Mouse (Mus musculus) stomach, embryonic 14.5 days (tissue): ENCODE results near the gene 9530077C05Rik. TPM values are rescaled to one million over a fixed set of nuclear protein-coding genes. Genes with fewer than 3 reads are reported as not detected.

ENCODE experiments used
- ATAC-seq: fragments of 200-750 bp; cut with Nextera tagmentation; 2 replicates; pipeline ENCODE4 v1.8.0; 2017; ENCODE audit warnings: low read depth, moderate TSS enrichment; ENCODE audit not compliant: insufficient number of reproducible peaks, insufficient read depth, low FRiP score
- H3K27ac ChIP-seq: fragments of 300-500 bp; sonication (generic); 2 replicates; pipeline ENCODE4 v1.5.1; 2014; ENCODE audit warnings: mild to moderate bottlenecking, low read length, moderate library complexity, mixed read lengths
- H3K27me3 ChIP-seq: fragments of 300-500 bp; sonication (generic); 2 replicates; pipeline ENCODE4 v1.6.1; 2014; ENCODE audit warnings: low read length, control low read depth, mixed read lengths; ENCODE audit not compliant: control insufficient read depth, insufficient read depth
- H3K36me3 ChIP-seq: fragments of 300-500 bp; sonication (generic); 2 replicates; pipeline ENCODE4 v1.6.1; 2014; ENCODE audit warnings: mild to moderate bottlenecking, control low read depth, low read length, moderate library complexity, mixed read lengths; ENCODE audit not compliant: control insufficient read depth, insufficient read depth
- H3K4me1 ChIP-seq: fragments of 300-500 bp; sonication (generic); 2 replicates; pipeline ENCODE4 v1.6.1; 2014; ENCODE audit warnings: low read length, control low read depth, mixed read lengths; ENCODE audit not compliant: control insufficient read depth, insufficient read depth
- H3K4me2 ChIP-seq: fragments of 300-500 bp; sonication (generic); replicated peaks from 2 replicates; pipeline ENCODE4 v1.6.1; 2014; ENCODE audit warnings: low read depth, low read length, control low read depth
- H3K4me3 ChIP-seq: fragments of 300-500 bp; sonication (generic); 2 replicates; pipeline ENCODE4 v1.5.1; 2014; ENCODE audit warnings: low read depth, low read length, control low read depth
- H3K9ac ChIP-seq: fragments of 300-500 bp; sonication (generic); replicated peaks from 2 replicates; pipeline ENCODE4 v1.6.1; 2014; ENCODE audit warnings: low read depth, mild to moderate bottlenecking, control low read depth, low read length, moderate library complexity, mixed read lengths
- H3K9me3 ChIP-seq: fragments of 300-500 bp; sonication (generic); 2 replicates; pipeline ENCODE4 v1.6.1; 2016; ENCODE audit warnings: low read depth, low read length, control low read depth; ENCODE audit not compliant: control insufficient read depth
- WGBS: fragments of 180-500 bp; shearing (Covaris S2); extraction: QIAGEN DNeasy Blood & Tissue Kit; methylation state at CpG from one replicate; pipeline ENCODE4 v1.1.7; 2014; 5-methylcytosine and 5-hydroxymethylcytosine counted together
- polyA plus RNA-seq: library from polyadenylated mRNA; unstranded; fragments of >200 nt; fragmentation: Nextera tagmentation; extraction: Ambion mirVana; gene quantifications from 2 replicates; pipeline ENCODE4 v1.2.1, GENCODE M21; 2014

The 9530077C05Rik gene
- polyA plus RNA-seq, 1 experiment from 2014 or later: 6.2 TPM

GRCm38 (mm10) chr9:22433221-22433620 lies 21.9 kb downstream of the 9530077C05Rik start:
- H3K27me3 ChIP-seq: no peaks in the 10 kb centered on the region
- H3K27ac ChIP-seq: no peak overlapping the region
- WGBS: 70% methylated on average over 2 of the region's 2 CpGs
- no peak overlapping the region for H3K9ac ChIP-seq
- H3K4me1 ChIP-seq: no peaks in the 10 kb centered on the region
- H3K36me3 ChIP-seq: no peaks in the 10 kb centered on the region
- H3K9me3 ChIP-seq: no peaks in the 10 kb centered on the region
- ATAC-seq: no peak
- no peak overlapping the region for H3K4me3 ChIP-seq
- H3K4me2 ChIP-seq: no peak overlapping the region

- no peak overlapping the region for H3K27ac ChIP-seq
- 92% methylated on average over 2 of the region's 2 CpGs for WGBS
These were observed 22.8 kb downstream of the 9530077C05Rik start for GRCm38 (mm10) chr9:22434101-22434500.

GRCm38 (mm10) chr9:22438826-22439225 lies 27.5 kb downstream of the 9530077C05Rik start:
- no peak overlapping the region for H3K9ac ChIP-seq
- WGBS: 64% methylated on average over 1 of the region's 1 CpGs
- no peaks in the 10 kb centered on the region for H3K27me3 ChIP-seq
- ATAC-seq: no peak
- H3K9me3 ChIP-seq: no peaks in the 10 kb centered on the region
- H3K27ac ChIP-seq: no peak overlapping the region
- H3K36me3 ChIP-seq: no peaks in the 10 kb centered on the region
- H3K4me3 ChIP-seq: no peak overlapping the region
- H3K4me1 ChIP-seq: no peaks in the 10 kb centered on the region
- H3K4me2 ChIP-seq: no peak overlapping the region

More at GRCm38 (mm10) chr9:22434101-22434500, 22.8 kb downstream of the 9530077C05Rik start:
- Histone ChIP-seq H3K4me1 (no peaks in the 10 kb centered on the region), H3K9me3 (no peaks in the 10 kb centered on the region), H3K36me3 (no peaks in the 10 kb centered on the region), H3K4me2 (no peak overlapping the region), H3K27me3 (no peaks in the 10 kb centered on the region), H3K9ac (no peak overlapping the region), H3K4me3 (no peak overlapping the region)
- ATAC-seq: no peak

GRCm38 (mm10) chr9:22443157-22443556 lies 31.8 kb downstream of the 9530077C05Rik start:
- Histone ChIP-seq H3K4me2 (no peak overlapping the region), H3K9me3 (no peaks in the 10 kb centered on the region), H3K27me3 (no peaks in the 10 kb centered on the region), H3K36me3 (peaks cover 8% of the 10 kb centered on the region; the same call in 1 of the 2 replicates), H3K27ac (no peak overlapping the region), H3K4me1 (no peaks in the 10 kb centered on the region), H3K9ac (no peak overlapping the region), H3K4me3 (no peak overlapping the region)
- WGBS: 90% methylated on average over 10 of the region's 10 CpGs
- ATAC-seq: no peak

- no peaks in the 10 kb centered on the region for H3K9me3 ChIP-seq
- no peak overlapping the region for H3K4me2 ChIP-seq
- H3K27ac ChIP-seq: no peak overlapping the region
- no peak overlapping the region for H3K4me3 ChIP-seq
- 91% methylated on average over 1 of the region's 1 CpGs for WGBS
- no peaks in the 10 kb centered on the region for H3K27me3 ChIP-seq
- H3K4me1 ChIP-seq: no peaks in the 10 kb centered on the region
- no peak overlapping the region for H3K9ac ChIP-seq
- peaks cover 26% of the 10 kb centered on the region for H3K36me3 ChIP-seq
- no peak for ATAC-seq
These were observed 33.8 kb downstream of the 9530077C05Rik start for GRCm38 (mm10) chr9:22445123-22445522.

GRCm38 (mm10) chr9:22447213-22447612 lies 35.9 kb downstream of the 9530077C05Rik start:
- ATAC-seq: no peak
- H3K36me3 ChIP-seq: peaks cover 47% of the 10 kb centered on the region
- H3K4me1 ChIP-seq: no peaks in the 10 kb centered on the region
- no peaks in the 10 kb centered on the region for H3K27me3 ChIP-seq
- H3K4me3 ChIP-seq: no peak overlapping the region
- no peak overlapping the region for H3K9ac ChIP-seq
- no peak overlapping the region for H3K4me2 ChIP-seq
- no peak overlapping the region for H3K27ac ChIP-seq
- WGBS: 90% methylated on average over 5 of the region's 5 CpGs
- H3K9me3 ChIP-seq: no peaks in the 10 kb centered on the region

GRCm38 (mm10) chr9:22448420-22448819 lies 37.1 kb downstream of the 9530077C05Rik start:
- H3K36me3 ChIP-seq: peaks cover 59% of the 10 kb centered on the region
- no peaks in the 10 kb centered on the region for H3K27me3 ChIP-seq
- no peak overlapping the region for H3K9ac ChIP-seq
- no peaks in the 10 kb centered on the region for H3K9me3 ChIP-seq
- 88% methylated on average over 13 of the region's 13 CpGs for WGBS
- no peak overlapping the region for H3K4me3 ChIP-seq
- H3K27ac ChIP-seq: no peak overlapping the region
- no peak overlapping the region for H3K4me2 ChIP-seq
- H3K4me1 ChIP-seq: no peaks in the 10 kb centered on the region
- ATAC-seq: no peak

GRCm38 (mm10) chr9:22449209-22449608 lies 37.9 kb downstream of the 9530077C05Rik start:
- 88% methylated on average over 6 of the region's 6 CpGs for WGBS
- no peak for ATAC-seq
- Histone ChIP-seq H3K27me3 (no peaks in the 10 kb centered on the region), H3K9ac (no peak overlapping the region), H3K4me3 (no peak overlapping the region), H3K4me1 (no peaks in the 10 kb centered on the region), H3K27ac (no peak overlapping the region), H3K4me2 (no peak overlapping the region), H3K9me3 (no peaks in the 10 kb centered on the region), H3K36me3 (peaks cover 65% of the 10 kb centered on the region)

- no peak overlapping the region for H3K9ac ChIP-seq
- no peaks in the 10 kb centered on the region for H3K9me3 ChIP-seq
- no peaks in the 10 kb centered on the region for H3K4me1 ChIP-seq
- H3K27me3 ChIP-seq: no peaks in the 10 kb centered on the region
- H3K36me3 ChIP-seq: peaks cover 86% of the 10 kb centered on the region
- H3K4me3 ChIP-seq: no peak overlapping the region
- 90% methylated on average over 10 of the region's 10 CpGs for WGBS
- no peak for ATAC-seq
- H3K27ac ChIP-seq: no peak overlapping the region
- no peak overlapping the region for H3K4me2 ChIP-seq
These were observed 41.4 kb downstream of the 9530077C05Rik start for GRCm38 (mm10) chr9:22452697-22453096.
